Mouse (Mus musculus): Measurements from ENCODE around the gene Efhc1.
A peak's percentile ranks its signal among the peaks of the same experiment; 100 is the strongest.

Gene Efhc1

GRCm38 (mm10) chr1:20943016-20943415, 8.4 kb upstream of the Efhc1 start:
- DNase-seq (ENCODE audit: low spot score in 2 of 2), result no peak

- DNase-seq (ENCODE audit: low spot score in 2 of 2), result no peak
These were observed 373 bp downstream of the Efhc1 start for GRCm38 (mm10) chr1:20951799-20952198.

- no peak for DNase-seq (ENCODE audit: low spot score in 2 of 2)
These were observed 3.5 kb downstream of the Efhc1 start for GRCm38 (mm10) chr1:20954876-20955275.

- no peak for DNase-seq (ENCODE audit: low spot score in 2 of 2)
These were observed 18.2 kb downstream of the Efhc1 start for GRCm38 (mm10) chr1:20969642-20970041.

GRCm38 (mm10) chr1:20973389-20973788, 22.0 kb downstream of the Efhc1 start:
- DNase-seq (ENCODE audit: low spot score in 2 of 2), result no peak

- no peak for DNase-seq (ENCODE audit: low spot score in 2 of 2)
These were observed 23.1 kb downstream of the Efhc1 start for GRCm38 (mm10) chr1:20974341-20975135.

- no peak for DNase-seq (ENCODE audit: low spot score in 2 of 2)
These were observed 29.1 kb downstream of the Efhc1 start for GRCm38 (mm10) chr1:20980553-20980952.

GRCm38 (mm10) chr1:20981764-20982163, 30.3 kb downstream of the Efhc1 start:
- DNase-seq (ENCODE audit: low spot score in 2 of 2), result no peak

- DNase-seq (ENCODE audit: low spot score in 2 of 2), result no peak
These were observed 32.7 kb downstream of the Efhc1 start for GRCm38 (mm10) chr1:20984103-20984502.

- no peak for DNase-seq (ENCODE audit: low spot score in 2 of 2)
These were observed 33.2 kb downstream of the Efhc1 start for GRCm38 (mm10) chr1:20984582-20984981.

GRCm38 (mm10) chr1:20986378-20987056, 35.1 kb downstream of the Efhc1 start:
- peak in 1 of 2 experiments; percentile 33 for DNase-seq (ENCODE audit: low spot score in 2 of 2)

GRCm38 (mm10) chr1:20989461-20990083, 38.1 kb downstream of the Efhc1 start:
- DNase-seq (ENCODE audit: low spot score in 2 of 2), result no peak

- DNase-seq (ENCODE audit: low spot score in 2 of 2), result no peak
These were observed 42.3 kb downstream of the Efhc1 start for GRCm38 (mm10) chr1:20993690-20994089.

- no peak for DNase-seq (ENCODE audit: low spot score in 2 of 2)
These were observed 42.9 kb downstream of the Efhc1 start for GRCm38 (mm10) chr1:20994338-20994737.

GRCm38 (mm10) chr1:20995331-20995986, 44.0 kb downstream of the Efhc1 start:
- DNase-seq (ENCODE audit: low spot score in 2 of 2), result peak; percentile 50 to 53

- DNase-seq (ENCODE audit: low spot score in 2 of 2), result no peak
These were observed 45.3 kb downstream of the Efhc1 start for GRCm38 (mm10) chr1:20996603-20997327.

GRCm38 (mm10) chr1:20997328-20997689, 45.9 kb downstream of the Efhc1 start:
- no peak for DNase-seq (ENCODE audit: low spot score in 2 of 2)

- no peak for DNase-seq (ENCODE audit: low spot score in 2 of 2)
These were observed 46.5 kb downstream of the Efhc1 start for GRCm38 (mm10) chr1:20997881-20998389.

- no peak for DNase-seq (ENCODE audit: low spot score in 2 of 2)
These were observed 51.1 kb downstream of the Efhc1 start for GRCm38 (mm10) chr1:21002246-21003142.

- peak; percentile 25 to 29 for DNase-seq (ENCODE audit: low spot score in 2 of 2)
These were observed 53.2 kb downstream of the Efhc1 start for GRCm38 (mm10) chr1:21004596-21004995.
